Mouse (Mus musculus): ENCODE data around the gene Btnl1. TPM values are rescaled to one million over a fixed set of nuclear protein-coding genes. Genes with fewer than 3 reads are reported as not detected.

Gene Btnl1
- polyA plus RNA-seq, 1 experiment, result not detected

- Histone ChIP-seq H3K27ac (ENCODE audit: control insufficient read depth, insufficient read depth, low read depth, low read length, poor library complexity) (no peak overlapping the region), H3K4me1 (ENCODE audit: control insufficient read depth, insufficient read depth, low read length) (peaks cover 2% of the 10 kb centered on the region), H3K4me3 (replicated peaks; ENCODE audit: control insufficient read depth, low read depth, low read length) (no peak overlapping the region)
- WGBS, result 26% methylated on average over 7 of the region's 7 CpGs
- TF ChIP-seq CTCF (IDR thresholded peaks at IDR 0.05; ENCODE audit: control insufficient read depth, insufficient read depth, low read length) (no peak), POLR2A (IDR thresholded peaks at IDR 0.05; ENCODE audit: borderline replicate concordance, control insufficient read depth, low read depth, low read length) (no peak)
Measured at GRCm38 (mm10) chr17:34391507-34391906, 14.6 kb downstream of the Btnl1 start.

- WGBS, result under 1% methylated on average over 24 of the region's 24 CpGs
- H3K27ac ChIP-seq (ENCODE audit: control insufficient read depth, insufficient read depth, low read depth, low read length, poor library complexity), result no peak overlapping the region; the same call in 1 of the 2 replicates
- no peak for TF ChIP-seq POLR2A (IDR thresholded peaks at IDR 0.05; ENCODE audit: borderline replicate concordance, control insufficient read depth, low read depth, low read length)
- no peak for TF ChIP-seq CTCF (IDR thresholded peaks at IDR 0.05; ENCODE audit: control insufficient read depth, insufficient read depth, low read length)
- peak overlapping the region; percentile 31 for H3K4me3 ChIP-seq (replicated peaks; ENCODE audit: control insufficient read depth, low read depth, low read length)
- peaks cover 2% of the 10 kb centered on the region for H3K4me1 ChIP-seq (ENCODE audit: control insufficient read depth, insufficient read depth, low read length)
Measured at GRCm38 (mm10) chr17:34392321-34392720, 15.4 kb downstream of the Btnl1 start.

- Histone ChIP-seq H3K27ac (ENCODE audit: control insufficient read depth, insufficient read depth, low read depth, low read length, poor library complexity) (no peak overlapping the region), H3K4me3 (replicated peaks; ENCODE audit: control insufficient read depth, low read depth, low read length) (no peak overlapping the region), H3K4me1 (ENCODE audit: control insufficient read depth, insufficient read depth, low read length) (no peaks in the 10 kb centered on the region)
- TF ChIP-seq POLR2A (IDR thresholded peaks at IDR 0.05; ENCODE audit: borderline replicate concordance, control insufficient read depth, low read depth, low read length) (no peak), CTCF (IDR thresholded peaks at IDR 0.05; ENCODE audit: control insufficient read depth, insufficient read depth, low read length) (peak; percentile 46; the same call in 1 of the 2 replicates)
- 62% methylated on average over 5 of the region's 5 CpGs for WGBS
Measured at GRCm38 (mm10) chr17:34397357-34397756, 20.4 kb downstream of the Btnl1 start.

DNA sequence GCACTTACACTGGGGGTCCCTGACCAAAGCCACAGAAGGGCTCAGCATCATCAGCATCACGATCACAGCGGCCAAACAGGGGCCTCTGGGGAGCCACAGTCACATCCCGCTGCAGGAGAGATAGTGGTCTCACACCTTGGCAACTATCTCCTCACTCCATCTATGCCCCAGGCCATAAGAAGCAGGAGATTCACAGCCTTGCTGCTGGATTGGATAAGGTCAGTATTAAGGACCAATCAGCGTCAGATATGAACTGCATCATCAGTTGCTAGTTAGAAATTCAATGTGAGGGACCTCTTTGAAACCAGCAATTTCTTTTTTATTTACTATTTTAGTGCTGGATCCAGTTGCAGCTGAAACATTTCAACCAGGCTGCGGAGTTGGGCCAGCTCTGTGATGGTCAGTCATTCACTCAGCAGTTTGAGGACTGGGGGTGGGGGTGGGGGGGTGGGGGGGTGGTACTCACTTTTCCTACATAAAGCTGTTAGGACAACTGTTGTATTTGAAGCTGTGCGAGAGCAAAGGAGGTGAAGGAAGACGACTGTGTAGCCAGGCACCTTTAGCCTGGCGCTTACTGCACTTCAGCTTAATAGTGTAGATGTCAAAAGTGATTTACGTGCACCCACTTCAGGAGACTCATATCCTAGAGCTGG lies 21.3 kb downstream of the Btnl1 start:
- H3K4me3 ChIP-seq (replicated peaks; ENCODE audit: control insufficient read depth, low read depth, low read length), result no peak overlapping the region
- H3K27ac ChIP-seq (ENCODE audit: control insufficient read depth, insufficient read depth, low read depth, low read length, poor library complexity), result peak overlapping the region; percentile 23
- TF ChIP-seq POLR2A (IDR thresholded peaks at IDR 0.05; ENCODE audit: borderline replicate concordance, control insufficient read depth, low read depth, low read length) (no peak), CTCF (IDR thresholded peaks at IDR 0.05; ENCODE audit: control insufficient read depth, insufficient read depth, low read length) (no peak)
- WGBS, result 12% methylated on average over 9 of the region's 9 CpGs
- no peaks in the 10 kb centered on the region for H3K4me1 ChIP-seq (ENCODE audit: control insufficient read depth, insufficient read depth, low read length)

- WGBS, result 4% methylated on average over 34 of the region's 34 CpGs
- TF ChIP-seq POLR2A (IDR thresholded peaks at IDR 0.05; ENCODE audit: borderline replicate concordance, control insufficient read depth, low read depth, low read length), result peak; percentile 59; the same call in 1 of the 2 replicates
- TF ChIP-seq CTCF (IDR thresholded peaks at IDR 0.05; ENCODE audit: control insufficient read depth, insufficient read depth, low read length), result no peak
- Histone ChIP-seq H3K4me1 (ENCODE audit: control insufficient read depth, insufficient read depth, low read length) (no peaks in the 10 kb centered on the region), H3K27ac (ENCODE audit: control insufficient read depth, insufficient read depth, low read depth, low read length, poor library complexity) (peak within 1 kb of the TSS; percentile 89), H3K4me3 (replicated peaks; ENCODE audit: control insufficient read depth, low read depth, low read length) (peak within 1 kb of the TSS; percentile 63)
Measured at GRCm38 (mm10) chr17:34398711-34399393, 21.9 kb downstream of the Btnl1 start, which contains the start of gene BC051142. BC051142 (plus strand) TSS chr17:34398820.

DNA sequence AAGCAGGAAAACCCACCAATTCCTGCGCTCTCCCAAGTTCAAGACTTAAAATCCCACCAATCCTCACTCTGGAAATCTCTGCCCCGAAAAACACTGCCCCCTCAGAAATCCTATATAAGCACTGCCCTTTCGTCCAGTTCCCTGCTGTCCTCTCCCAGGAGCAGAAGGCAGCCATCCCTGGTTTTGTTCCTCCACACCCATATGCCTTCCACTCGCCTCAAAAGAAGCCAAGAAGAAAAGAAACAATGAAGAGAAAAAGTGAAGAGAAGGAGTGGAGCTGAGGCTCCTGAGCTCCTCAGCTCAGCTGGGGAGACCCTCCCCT lies 22.4 kb downstream of the Btnl1 start:
- Histone ChIP-seq H3K4me1 (ENCODE audit: control insufficient read depth, insufficient read depth, low read length) (no peaks in the 10 kb centered on the region), H3K4me3 (replicated peaks; ENCODE audit: control insufficient read depth, low read depth, low read length) (no peak overlapping the region), H3K27ac (ENCODE audit: control insufficient read depth, insufficient read depth, low read depth, low read length, poor library complexity) (no peak overlapping the region)
- TF ChIP-seq POLR2A (IDR thresholded peaks at IDR 0.05; ENCODE audit: borderline replicate concordance, control insufficient read depth, low read depth, low read length) (no peak), CTCF (IDR thresholded peaks at IDR 0.05; ENCODE audit: control insufficient read depth, insufficient read depth, low read length) (no peak)
- 80% methylated on average over 4 of the region's 4 CpGs for WGBS

GRCm38 (mm10) chr17:34411117-34411516 lies 34.2 kb downstream of the Btnl1 start:
- Histone ChIP-seq H3K4me1 (ENCODE audit: control insufficient read depth, insufficient read depth, low read length) (no peaks in the 10 kb centered on the region; the same call in 1 of the 2 replicates), H3K27ac (ENCODE audit: control insufficient read depth, insufficient read depth, low read depth, low read length, poor library complexity) (no peak overlapping the region), H3K4me3 (replicated peaks; ENCODE audit: control insufficient read depth, low read depth, low read length) (no peak overlapping the region)
- TF ChIP-seq CTCF (IDR thresholded peaks at IDR 0.05; ENCODE audit: control insufficient read depth, insufficient read depth, low read length), result peak; percentile 95
- TF ChIP-seq POLR2A (IDR thresholded peaks at IDR 0.05; ENCODE audit: borderline replicate concordance, control insufficient read depth, low read depth, low read length), result no peak
- 14% methylated on average over 6 of the region's 6 CpGs for WGBS

DNA sequence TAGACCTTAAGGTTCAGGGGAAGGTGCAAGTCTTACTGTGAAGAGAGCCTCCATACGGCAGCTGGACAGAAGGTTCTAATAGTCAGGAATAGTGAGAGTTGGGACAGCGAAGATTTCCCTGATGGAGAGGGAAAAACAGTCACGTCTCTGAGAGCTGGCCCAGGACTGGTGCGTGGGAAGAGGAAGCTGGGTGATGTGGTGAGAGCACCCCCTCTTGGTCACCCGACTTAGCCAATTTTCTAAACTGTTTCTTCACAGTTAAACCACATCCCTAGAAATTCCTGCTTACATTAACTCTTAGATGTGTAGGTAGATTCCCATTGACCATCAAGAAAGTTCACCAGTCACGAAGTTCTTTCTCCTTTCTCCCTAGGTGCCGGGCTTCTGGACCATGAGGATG lies 43.1 kb downstream of the Btnl1 start:
- 30% methylated on average over 7 of the region's 7 CpGs for WGBS
- peak overlapping the region; percentile 51 for H3K4me3 ChIP-seq (replicated peaks; ENCODE audit: control insufficient read depth, low read depth, low read length)
- TF ChIP-seq POLR2A (IDR thresholded peaks at IDR 0.05; ENCODE audit: borderline replicate concordance, control insufficient read depth, low read depth, low read length), result no peak
- peak; percentile 48; the same call in 1 of the 2 replicates for TF ChIP-seq CTCF (IDR thresholded peaks at IDR 0.05; ENCODE audit: control insufficient read depth, insufficient read depth, low read length)
- no peak overlapping the region for H3K27ac ChIP-seq (ENCODE audit: control insufficient read depth, insufficient read depth, low read depth, low read length, poor library complexity)
- H3K4me1 ChIP-seq (ENCODE audit: control insufficient read depth, insufficient read depth, low read length), result peaks cover 1% of the 10 kb centered on the region; the same call in 1 of the 2 replicates
